Mouse (Mus musculus) hematopoietic stem cell, adult 5-6 weeks (primary cell): Measurements from ENCODE around the gene Hoxc9. TPM values are rescaled to one million over a fixed set of nuclear protein-coding genes. Genes with fewer than 3 reads are reported as not detected.

Experiments used
- ATAC-seq, 2 experiments: fragments of 125-278 bp in 1 of 2; replicated peaks in 1 of 2; 2 replicates each; pipeline ENCODE4 v1.8.0; 2016 to 2017; ENCODE audit warnings: inconsistent platforms in 2 of 2, mild to moderate bottlenecking in 2 of 2, moderate number of reproducible peaks in 2 of 2, low read depth in 1 of 2, moderate TSS enrichment in 1 of 2; ENCODE audit not compliant: low FRiP score in 2 of 2, poor library complexity in 2 of 2, severe bottlenecking in 2 of 2, insufficient read depth in 1 of 2, low TSS enrichment in 1 of 2
- total RNA-seq: library from RNA; stranded (forward); fragments of 172-1452, 232-1000 nt; gene quantifications from 2 replicates; pipeline ENCODE4 v1.2.3, GENCODE M21; 2017

The Hoxc9 gene
- not detected in 2 replicates for total RNA-seq

DNA sequence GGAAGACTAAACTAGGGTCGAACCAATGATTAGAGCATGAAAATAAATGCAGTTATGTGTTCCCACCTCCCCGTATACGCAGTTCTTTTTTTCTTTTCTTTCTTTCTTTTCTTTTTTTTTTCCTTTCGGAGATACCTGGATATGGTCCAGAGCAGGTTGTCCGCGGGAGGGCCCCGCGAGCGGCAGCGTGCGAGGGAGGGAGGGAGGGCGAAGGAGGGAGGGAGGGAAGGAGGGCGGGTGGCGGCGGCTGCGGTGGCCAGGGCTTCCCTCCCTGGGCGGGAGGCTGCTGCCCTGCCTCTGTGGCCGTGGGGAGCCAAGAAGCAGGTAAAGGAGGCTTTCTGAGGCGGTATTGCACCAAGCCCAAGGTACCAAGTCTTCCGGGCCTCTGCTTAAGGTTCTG lies at the start of gene Hoxc9:
Gene Hoxc9, plus strand, starts transcription at position 269 of the 400 bp plus-strand sequence.
- no peak for ATAC-seq

DNA sequence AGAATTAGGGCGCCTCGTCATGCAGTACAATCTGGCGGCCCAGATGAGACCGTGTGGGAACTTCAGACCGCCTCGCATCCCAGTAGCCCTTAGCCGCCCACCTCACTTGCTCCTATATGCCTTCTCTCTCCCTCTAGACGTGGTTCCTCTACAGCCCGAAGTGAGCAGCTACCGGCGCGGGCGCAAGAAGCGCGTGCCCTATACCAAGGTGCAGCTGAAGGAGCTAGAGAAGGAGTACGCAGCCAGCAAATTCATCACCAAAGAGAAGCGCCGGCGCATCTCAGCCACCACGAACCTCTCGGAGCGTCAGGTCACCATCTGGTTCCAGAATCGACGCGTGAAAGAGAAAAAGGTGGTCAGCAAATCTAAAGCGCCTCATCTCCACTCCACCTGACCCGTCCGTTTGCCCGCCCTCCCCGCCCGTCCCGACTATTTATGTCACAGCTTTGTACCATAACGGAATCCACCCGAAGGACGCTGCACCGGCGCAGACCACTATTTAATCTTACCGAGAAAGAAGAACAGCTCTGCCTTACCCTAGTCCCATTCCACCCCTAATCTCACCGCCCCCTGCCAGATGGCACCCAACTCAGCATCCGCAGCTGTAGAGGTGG lies 49.1 kb upstream of the Hoxc9 start:
- ATAC-seq = no peak

DNA sequence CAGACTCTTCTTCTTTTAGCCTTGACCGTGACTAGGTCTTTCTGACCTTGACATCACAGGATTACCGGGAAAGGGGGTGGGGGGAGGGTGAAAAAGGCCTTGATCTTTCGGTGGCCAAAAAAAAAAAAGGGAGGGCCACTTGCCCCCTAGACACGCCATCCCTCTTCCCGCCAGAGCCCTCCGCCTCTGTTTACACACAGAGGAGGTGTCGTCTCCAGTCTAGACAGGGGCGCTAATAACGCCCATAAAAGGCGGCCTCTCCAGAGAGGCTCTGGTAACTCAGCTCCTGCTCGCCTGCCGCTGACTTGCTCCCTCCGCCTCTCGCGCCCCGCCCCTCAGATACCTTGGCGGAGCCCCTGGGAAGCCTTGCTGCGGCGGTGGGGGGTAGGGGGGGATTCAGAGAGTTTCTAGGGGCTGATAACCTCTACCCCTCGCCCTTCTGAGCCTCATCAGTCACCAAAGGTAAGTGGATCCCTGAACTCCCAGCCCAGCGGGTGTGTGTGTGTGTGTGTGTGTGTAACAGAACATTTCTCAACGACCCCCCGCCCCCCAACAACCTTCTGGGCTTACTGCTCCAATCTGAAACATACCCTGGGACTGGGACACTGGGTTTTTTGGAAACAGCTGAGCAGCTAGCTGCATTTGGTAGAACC lies 44.4 kb upstream of the Hoxc9 start:
- no peak for ATAC-seq

GRCm38 (mm10) chr15:102934438-102934837 lies 41.8 kb upstream of the Hoxc9 start:
- no peak for ATAC-seq

DNA sequence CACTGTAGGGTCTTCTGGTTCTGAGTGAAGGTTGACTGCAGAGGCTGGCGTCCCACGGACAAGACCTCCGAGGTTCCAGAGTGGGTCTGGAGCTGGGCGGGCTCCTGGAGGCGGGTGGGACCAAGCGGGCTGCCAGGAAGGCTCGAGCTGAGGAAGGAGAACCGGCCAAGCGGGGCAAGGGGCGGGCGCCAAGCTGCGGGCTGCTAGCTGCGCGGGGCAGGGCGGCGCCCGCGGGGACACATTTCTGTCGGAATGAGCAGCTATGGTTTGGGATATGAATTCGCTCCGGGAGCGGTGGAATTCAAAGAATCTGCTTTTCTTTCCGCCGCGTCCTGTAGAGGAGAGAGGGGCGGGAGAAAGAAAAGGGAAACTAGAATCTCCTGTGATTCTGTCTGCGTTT lies 41.3 kb upstream of the Hoxc9 start:
- ATAC-seq = no peak

DNA sequence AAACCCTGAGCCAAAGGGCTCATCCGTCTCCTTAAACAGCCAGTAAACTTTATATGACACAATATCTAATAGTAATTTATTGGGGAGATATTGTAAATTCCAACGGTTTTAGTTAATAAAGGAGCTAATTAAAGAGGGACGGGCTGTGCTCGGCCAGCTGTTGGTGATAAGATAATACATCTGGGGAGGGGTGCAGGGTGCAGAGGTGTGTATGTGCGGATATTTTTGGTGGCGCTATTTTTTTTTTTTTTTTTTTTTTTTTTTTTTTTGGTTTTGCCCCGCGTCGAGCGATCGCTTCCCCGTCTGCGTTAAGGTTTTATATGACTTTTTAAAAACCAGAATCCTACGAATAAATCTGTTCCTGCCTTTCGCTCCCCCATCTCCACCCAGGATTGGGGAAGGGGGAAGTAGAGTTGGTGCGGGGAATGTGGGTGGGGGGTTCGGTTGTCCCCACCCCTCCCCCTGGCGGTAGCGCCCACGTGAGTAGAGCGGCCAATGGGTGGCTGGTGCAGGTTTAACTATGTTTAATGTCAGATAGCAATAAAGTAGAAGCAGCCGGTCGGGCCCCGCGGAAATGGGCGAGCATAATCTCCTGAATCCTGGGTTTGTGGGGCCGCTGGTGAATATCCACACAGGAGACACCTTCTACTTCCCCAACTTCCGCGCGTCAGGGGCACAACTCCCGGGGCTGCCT lies 39.8 kb upstream of the Hoxc9 start, which contains the start of gene Hoxc12:
Gene Hoxc12, plus strand, starts transcription at position 479 of the 694 bp plus-strand sequence.
- no peak for ATAC-seq

GRCm38 (mm10) chr15:102937036-102937666 lies 39.1 kb upstream of the Hoxc9 start:
- no peak for ATAC-seq

- no peak for ATAC-seq
These were observed 36.7 kb upstream of the Hoxc9 start for GRCm38 (mm10) chr15:102939256-102940155.

- no peak; a peak in 1 of 4 replicates for ATAC-seq
These were observed 33.3 kb upstream of the Hoxc9 start for GRCm38 (mm10) chr15:102942739-102943467.

GRCm38 (mm10) chr15:102943468-102943813 lies 32.8 kb upstream of the Hoxc9 start:
- ATAC-seq = no peak

DNA sequence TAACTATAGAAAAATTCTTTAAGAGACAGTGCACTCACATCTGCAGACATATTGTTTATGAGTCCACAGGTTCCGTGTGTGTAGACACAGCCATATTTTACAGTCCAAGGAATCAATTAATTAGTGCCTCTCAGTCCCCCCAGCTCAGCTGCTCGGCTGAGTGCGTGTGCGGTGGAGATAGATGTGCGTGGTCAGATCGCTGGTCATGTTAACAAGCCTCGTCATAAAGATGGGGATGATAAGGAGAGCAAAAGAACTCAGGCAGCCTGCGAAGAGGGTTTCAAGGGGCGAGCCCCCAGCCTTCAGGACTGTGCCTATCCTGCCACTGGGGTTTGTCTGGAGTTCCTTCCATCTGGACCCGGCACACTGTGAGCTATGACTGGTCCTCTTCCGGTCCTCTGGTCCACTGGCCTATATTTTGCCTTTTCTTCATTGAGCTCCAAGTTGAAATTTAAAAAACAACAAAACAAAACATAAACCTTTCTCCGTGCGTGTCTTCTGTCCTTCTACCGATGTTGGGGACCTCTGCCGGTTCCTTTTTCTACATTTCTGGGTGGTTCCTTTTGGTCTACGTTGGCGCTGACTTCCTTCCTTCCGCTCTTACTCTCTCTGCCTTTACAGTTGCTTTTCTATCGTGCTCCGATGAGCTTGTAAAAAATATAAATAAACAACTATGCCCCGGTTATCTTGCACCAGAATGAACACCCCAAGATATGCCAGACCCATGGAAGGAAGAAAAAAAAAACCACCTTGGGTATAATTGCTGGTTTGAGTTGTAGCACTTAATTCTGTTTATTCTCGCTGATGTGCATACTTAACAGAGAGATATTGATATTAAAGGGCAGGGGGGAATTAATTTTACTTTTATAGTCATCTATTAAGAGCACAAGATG lies 30.8 kb upstream of the Hoxc9 start:
- ATAC-seq = no peak

- ATAC-seq = no peak
These were observed 29.0 kb upstream of the Hoxc9 start for GRCm38 (mm10) chr15:102947276-102947675.

GRCm38 (mm10) chr15:102948842-102949241 lies 27.4 kb upstream of the Hoxc9 start:
- ATAC-seq = no peak

DNA sequence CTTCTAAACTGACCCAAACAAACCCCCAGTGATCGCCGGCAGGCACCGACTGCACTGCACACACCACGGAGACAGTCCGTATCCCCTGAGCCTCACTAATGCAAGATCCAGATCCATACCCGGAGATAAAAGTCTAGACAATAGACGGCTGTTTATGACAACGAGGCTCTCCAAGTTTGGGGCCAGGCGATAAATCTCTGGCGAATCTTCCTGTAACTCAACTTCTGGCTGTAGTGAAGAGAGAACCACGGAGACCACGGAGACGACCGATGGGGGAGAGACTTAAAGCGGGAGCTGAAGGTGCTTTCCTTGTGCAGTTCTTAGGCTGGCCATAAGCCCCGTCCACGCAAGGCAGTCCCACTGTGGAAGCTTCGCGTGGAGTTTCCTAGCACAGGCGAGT lies 26.5 kb upstream of the Hoxc9 start:
- no peak for ATAC-seq

DNA sequence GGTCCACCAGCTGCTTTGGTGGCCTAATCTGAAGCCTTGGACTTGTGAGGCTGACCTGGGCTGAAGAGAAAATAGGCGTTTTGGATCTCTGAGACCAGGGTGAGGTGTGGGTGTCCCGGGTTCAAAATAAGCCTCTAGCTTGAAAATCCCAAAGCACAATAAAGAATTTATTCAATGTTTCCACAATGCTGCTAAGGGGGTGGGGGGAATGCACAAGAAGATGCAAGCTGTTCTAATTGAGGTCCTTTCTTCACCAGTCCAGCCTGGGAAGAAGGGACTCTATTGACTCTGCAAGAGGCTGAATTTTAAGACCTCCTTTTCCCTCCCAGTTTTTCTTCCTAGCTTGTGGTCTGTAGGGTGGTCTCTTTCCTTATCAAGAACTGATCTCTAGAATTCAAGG lies 25.4 kb upstream of the Hoxc9 start:
- no peak for ATAC-seq

DNA sequence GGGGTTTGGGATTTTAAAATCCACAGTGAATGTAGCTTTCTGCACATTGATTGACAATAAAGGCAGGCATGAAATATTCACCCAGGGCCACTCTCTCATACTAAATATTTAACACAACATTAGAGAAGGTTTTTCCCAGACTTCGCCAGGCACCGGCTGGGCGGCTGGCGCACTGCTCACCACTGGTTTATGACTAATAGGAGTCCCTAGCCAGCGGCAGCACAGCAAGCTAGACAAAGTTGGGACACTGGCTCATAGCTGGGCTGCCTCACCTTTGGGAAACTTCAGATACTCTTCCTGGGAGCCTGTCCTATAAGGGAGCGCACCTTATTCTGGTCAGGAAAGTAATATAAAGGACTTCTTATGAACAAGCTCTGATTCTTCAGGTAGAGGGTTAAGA lies 22.7 kb upstream of the Hoxc9 start:
- ATAC-seq = no peak
